In the genomic region with DNA sequence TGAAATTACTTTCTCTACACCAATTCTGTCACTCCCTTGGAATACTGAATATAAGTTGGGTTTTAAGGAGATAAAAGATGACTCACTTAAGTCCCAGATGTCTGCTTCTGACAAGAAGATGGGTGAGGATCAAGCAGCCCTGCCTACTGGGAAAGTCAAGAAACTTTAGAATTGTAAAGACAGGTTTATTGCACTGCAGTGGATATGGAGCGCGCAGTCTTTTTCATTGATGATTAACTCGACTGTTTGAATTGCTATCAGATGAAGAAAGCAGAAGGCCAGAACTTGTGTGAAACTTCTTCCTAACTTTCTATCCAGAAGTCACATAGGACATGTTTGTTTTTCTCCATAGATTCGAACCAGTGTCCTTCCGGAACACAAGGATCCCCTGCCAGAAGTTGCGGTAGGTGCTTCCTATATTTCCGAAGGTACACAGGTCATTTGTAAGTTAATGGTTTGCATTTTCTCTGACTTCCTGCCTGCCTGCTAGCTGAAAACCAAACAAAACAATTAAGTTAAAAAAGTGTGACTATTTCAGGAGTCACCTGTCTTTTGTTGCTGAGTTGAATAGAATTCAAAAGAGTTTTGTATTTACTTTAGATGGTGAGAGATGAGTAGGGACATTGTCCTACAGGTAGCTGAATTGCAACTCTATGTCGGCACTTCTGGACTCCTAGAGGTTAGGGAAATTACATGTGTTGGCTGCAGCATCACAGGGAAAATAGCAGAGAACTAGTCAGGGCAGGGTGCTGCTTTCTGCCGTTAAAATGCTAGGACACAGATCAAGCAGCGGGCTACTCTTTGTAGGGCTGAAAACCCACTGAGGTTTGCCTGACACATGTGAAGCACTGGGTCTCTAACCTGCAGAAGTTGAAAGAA, we compare ENCODE assay signal across 27 mouse cellular contexts.
A peak's percentile ranks its signal among the peaks of the same experiment; 100 is the strongest.
DNase-seq lines count a peak whose midpoint lies in the region; ATAC-seq lines count a peak whose summit lies in the region.
"Had no signal": no experiment of that assay in that cellular context is flagged by ENCODE, and none has a peak within 500 bp of the region (broad histone marks: within the 10 kb centered on the region; RNA-seq: fewer than 3 reads in every experiment).

No protein-coding gene starts in this region.

- DNase-seq in frontal cortex, postnatal 25 days (ENCODE audit: low spot score in 2 of 2) = no peak
- no peak for DNase-seq in liver, embryonic 11.5 days (ENCODE audit: low spot score)
- DNase-seq in intestine, embryonic 14.5 days (ENCODE audit: low spot score) = peak; percentile 56
- peak; percentile 50 for DNase-seq in large intestine, adult 2 months (ENCODE audit: low read depth, low spot score)
- DNase-seq in left cerebral cortex, adult 18-20 months (ENCODE audit: low spot score in 2 of 2) = no peak
- DNase-seq in layer of hippocampus, postnatal 36 days = no peak
- DNase-seq: adrenal gland, postnatal 14 days; cerebellum, adult 11 months; cerebellum, adult 9-10 months; embryo, embryonic 11 days; gastrocnemius, postnatal 14 days; heart, postnatal 36 days; kidney, adult 18-20 months; thymus, adult 18-20 months; thymus, postnatal 25 days had no signal

- H3K4me2 ChIP-seq in liver, embryonic 11.5 days = no peak overlapping the region
- H3K4me2 ChIP-seq in liver, embryonic 12.5 days = no peak overlapping the region
- H3K4me2 ChIP-seq in intestine, embryonic 14.5 days (ENCODE audit: low read length) = no peak overlapping the region
- H3K4me2 ChIP-seq: embryonic facial prominence, embryonic 12.5 days; forebrain, embryonic 15.5 days; heart, embryonic 15.5 days; hindbrain, embryonic 12.5 days; limb, embryonic 15.5 days; neural tube, embryonic 13.5 days had no signal

- ATAC-seq in frontal cortex, adult (ENCODE audit: low TSS enrichment) = peak; percentile 59
- 0 out of 2 replicates have a peak, but pooled peaks have one; percentile 26 for ATAC-seq in liver, embryonic 11.5 days (replicated peaks; ENCODE audit: low FRiP score)
- no peak for ATAC-seq in liver, embryonic 12.5 days
- ATAC-seq in intestine, embryonic 14.5 days (replicated peaks; ENCODE audit: low FRiP score, low TSS enrichment, low read depth) = peak; percentile 71
- ATAC-seq: forebrain, embryonic 15.5 days; hindbrain, postnatal 0 days had no signal

- no peaks in the 10 kb centered on the region for H3K27me3 ChIP-seq in liver, embryonic 11.5 days (replicated peaks; ENCODE audit: control insufficient read depth, insufficient read depth, low read length)
- H3K27me3 ChIP-seq in liver, embryonic 12.5 days (replicated peaks) = no peaks in the 10 kb centered on the region
- no peaks in the 10 kb centered on the region for H3K27me3 ChIP-seq in intestine, embryonic 14.5 days (replicated peaks; ENCODE audit: control insufficient read depth, insufficient read depth, low read length)
- H3K27me3 ChIP-seq: embryonic facial prominence, embryonic 12.5 days; forebrain, embryonic 15.5 days; heart, embryonic 15.5 days; hindbrain, embryonic 12.5 days; limb, embryonic 15.5 days; neural tube, embryonic 13.5 days had no signal

- H3K27ac ChIP-seq in liver, embryonic 11.5 days (ENCODE audit: low read depth, low read length) = no peak overlapping the region
- H3K27ac ChIP-seq in liver, embryonic 12.5 days = no peak overlapping the region
- 0 out of 2 replicates have a peak overlapping the region, but pooled peaks have one; percentile 16 for H3K27ac ChIP-seq in intestine, embryonic 14.5 days (ENCODE audit: low read depth)
- H3K27ac ChIP-seq: embryonic facial prominence, embryonic 12.5 days; forebrain, embryonic 15.5 days; heart, embryonic 10.5 days; heart, embryonic 15.5 days; hindbrain, embryonic 12.5 days; hindbrain, postnatal 0 days; limb, embryonic 10.5 days; limb, embryonic 15.5 days; neural tube, embryonic 13.5 days had no signal

- no peak overlapping the region for H3K9ac ChIP-seq in liver, embryonic 11.5 days (ENCODE audit: low read depth, low read length)
- no peak overlapping the region for H3K9ac ChIP-seq in liver, embryonic 12.5 days
- no peak overlapping the region for H3K9ac ChIP-seq in intestine, embryonic 14.5 days (ENCODE audit: low read length)
- H3K9ac ChIP-seq: embryonic facial prominence, embryonic 12.5 days; forebrain, embryonic 15.5 days; heart, embryonic 15.5 days; hindbrain, embryonic 12.5 days; limb, embryonic 15.5 days; neural tube, embryonic 13.5 days had no signal

- no peaks in the 10 kb centered on the region for H3K4me1 ChIP-seq in liver, embryonic 11.5 days (replicated peaks; ENCODE audit: control insufficient read depth, insufficient read depth, low read length)
- H3K4me1 ChIP-seq in liver, embryonic 12.5 days = no peaks in the 10 kb centered on the region
- no peaks in the 10 kb centered on the region; the same call in 1 of the 2 replicates for H3K4me1 ChIP-seq in intestine, embryonic 14.5 days (replicated peaks; ENCODE audit: control insufficient read depth, insufficient read depth, low read length)
- H3K4me1 ChIP-seq: embryonic facial prominence, embryonic 12.5 days; forebrain, embryonic 15.5 days; heart, embryonic 10.5 days; heart, embryonic 15.5 days; hindbrain, embryonic 12.5 days; limb, embryonic 10.5 days; limb, embryonic 15.5 days; neural tube, embryonic 13.5 days had no signal

- no peak overlapping the region for H3K4me3 ChIP-seq in liver, embryonic 11.5 days (ENCODE audit: low read depth, low read length)
- H3K4me3 ChIP-seq in liver, embryonic 12.5 days = no peak overlapping the region
- H3K4me3 ChIP-seq in intestine, embryonic 14.5 days (ENCODE audit: low read depth, low read length) = no peak overlapping the region
- H3K4me3 ChIP-seq: embryonic facial prominence, embryonic 12.5 days; forebrain, embryonic 15.5 days; heart, embryonic 10.5 days; heart, embryonic 15.5 days; hindbrain, embryonic 12.5 days; limb, embryonic 10.5 days; limb, embryonic 15.5 days; neural tube, embryonic 13.5 days had no signal

- H3K9me3 ChIP-seq in liver, embryonic 11.5 days (ENCODE audit: control insufficient read depth, low read length) = no peaks in the 10 kb centered on the region
- no peaks in the 10 kb centered on the region for H3K9me3 ChIP-seq in liver, embryonic 12.5 days (replicated peaks)
- no peaks in the 10 kb centered on the region for H3K9me3 ChIP-seq in intestine, embryonic 14.5 days (ENCODE audit: control insufficient read depth, low read length)
- H3K9me3 ChIP-seq: embryonic facial prominence, embryonic 12.5 days; forebrain, embryonic 15.5 days; G1E; heart, embryonic 10.5 days; heart, embryonic 15.5 days; hindbrain, embryonic 12.5 days; limb, embryonic 10.5 days; limb, embryonic 15.5 days; neural tube, embryonic 13.5 days had no signal

- WGBS in liver, embryonic 11.5 days = 75% methylated on average over 10 of the region's 10 CpGs
- 76% methylated on average over 10 of the region's 10 CpGs for WGBS in liver, embryonic 12.5 days (ENCODE audit: insufficient replicate concordance)
- WGBS in intestine, embryonic 14.5 days = 70% methylated on average over 10 of the region's 10 CpGs
- WGBS in large intestine, adult 2 months = 37% methylated on average over 10 of the region's 10 CpGs

- H3K36me3 ChIP-seq in liver, embryonic 11.5 days (ENCODE audit: control insufficient read depth, insufficient read depth, low read length) = no peaks in the 10 kb centered on the region
- no peaks in the 10 kb centered on the region for H3K36me3 ChIP-seq in liver, embryonic 12.5 days
- no peaks in the 10 kb centered on the region for H3K36me3 ChIP-seq in intestine, embryonic 14.5 days (ENCODE audit: control insufficient read depth, insufficient read depth, low read length)
- H3K36me3 ChIP-seq: embryonic facial prominence, embryonic 12.5 days; forebrain, embryonic 15.5 days; heart, embryonic 10.5 days; heart, embryonic 15.5 days; hindbrain, embryonic 12.5 days; limb, embryonic 10.5 days; limb, embryonic 15.5 days; neural tube, embryonic 13.5 days had no signal

Comparison
In these comparisons a context has a peak if more than half of its experiments do, and no peak if none do; other contexts are left out.
1. DNase-seq: peak in intestine, embryonic 14.5 days (single experiment) and large intestine, adult 2 months (single experiment); none in frontal cortex, postnatal 25 days (0 of 2), liver, embryonic 11.5 days (single experiment), left cerebral cortex, adult 18-20 months (0 of 2) and layer of hippocampus, postnatal 36 days (0 of 2).